Mouse (Mus musculus): ENCODE results near the gene Olfr49. TPM values are rescaled to one million over a fixed set of nuclear protein-coding genes. Genes with fewer than 3 reads are reported as not detected.

The Olfr49 gene
- not detected for total RNA-seq (2021)
- long read RNA-seq = 0 reads

DNA sequence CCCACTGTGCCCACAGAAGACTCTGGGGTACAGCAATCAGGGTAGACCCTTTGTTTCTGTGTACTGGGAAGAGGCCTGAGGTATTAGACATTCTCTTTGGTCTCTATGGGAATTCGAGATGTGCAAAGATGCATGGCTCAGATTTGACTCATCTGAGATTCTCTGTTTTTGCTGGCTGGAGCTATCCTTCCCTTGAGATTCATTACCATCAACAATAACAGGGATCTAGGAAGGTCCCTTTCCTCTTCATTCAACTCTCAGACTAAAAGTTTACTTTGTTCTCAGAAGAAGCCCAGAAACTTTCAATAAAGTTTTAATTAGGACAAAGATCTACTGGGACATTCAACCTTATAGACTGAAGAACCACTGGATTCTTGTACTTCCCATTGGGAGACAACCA is at the start of gene Olfr49:
Gene Olfr49 (minus strand): TSS at position 101 of the 400 bp plus-strand sequence.
- DNase-seq (ENCODE audit: low spot score in 2 of 2) = no peak

DNA sequence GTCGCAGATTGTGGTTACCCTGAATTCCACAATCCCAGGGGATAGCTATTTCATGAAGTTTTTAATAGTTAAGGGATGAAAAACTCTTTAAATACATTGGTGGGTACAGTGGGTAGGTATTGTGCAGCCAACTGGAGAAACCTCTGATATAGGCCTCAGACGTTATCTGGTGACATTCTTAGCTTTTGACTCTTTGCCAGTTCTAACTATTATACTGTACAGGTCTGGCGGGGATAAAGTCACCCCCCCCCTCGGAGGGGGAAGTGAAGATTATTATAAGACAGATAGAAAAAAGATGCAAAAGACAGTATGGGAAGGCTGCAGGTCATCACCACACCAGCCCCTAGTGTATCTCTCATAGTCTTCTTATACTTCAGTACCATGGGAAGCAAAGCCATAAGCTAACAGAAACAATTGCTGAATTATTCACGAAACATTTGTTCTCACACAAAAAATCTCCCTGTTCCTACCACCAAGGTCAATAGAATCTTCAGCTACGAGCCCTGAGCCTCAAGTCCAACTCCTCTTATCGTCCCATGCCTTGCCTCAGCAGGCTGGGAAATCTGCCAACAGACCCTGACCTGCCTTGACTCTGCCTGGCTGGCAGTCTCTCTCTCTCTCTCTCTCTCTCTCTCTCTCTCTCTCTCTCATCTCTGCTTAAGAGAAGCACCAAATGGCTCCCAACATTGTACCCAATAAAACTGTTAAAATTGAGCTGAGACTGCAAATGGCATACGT is 48.9 kb upstream of the Olfr49 start:
- no peak for DNase-seq (ENCODE audit: low spot score in 2 of 2)

- no peak for DNase-seq (ENCODE audit: low spot score in 2 of 2)
These were observed 47.7 kb upstream of the Olfr49 start for GRCm38 (mm10) chr14:54332176-54333074.

GRCm38 (mm10) chr14:54331178-54331577 is 46.4 kb upstream of the Olfr49 start:
- DNase-seq (ENCODE audit: low spot score in 2 of 2) = no peak

DNA sequence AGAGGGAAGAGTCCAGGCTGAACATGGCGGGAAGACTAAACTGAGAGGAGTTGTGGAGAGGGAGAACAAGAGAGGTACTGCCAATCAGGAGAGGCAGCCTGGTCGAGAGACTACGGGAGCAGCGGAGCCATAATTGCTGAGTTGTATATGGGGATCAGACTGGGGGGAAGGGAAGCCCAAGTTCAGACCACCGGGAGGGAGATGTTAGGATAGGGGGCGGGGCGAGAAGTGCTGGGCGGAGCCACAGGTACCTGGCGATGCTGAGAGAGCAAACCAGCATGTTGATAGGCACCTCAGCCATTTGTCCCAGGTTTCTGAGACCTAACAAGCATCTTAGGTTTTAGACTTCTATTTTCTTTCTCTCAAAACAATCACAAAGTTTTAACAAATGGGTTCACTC is 44.5 kb upstream of the Olfr49 start:
- no peak for DNase-seq (ENCODE audit: low spot score in 2 of 2)

GRCm38 (mm10) chr14:54328548-54328947 is 43.8 kb upstream of the Olfr49 start:
- no peak for DNase-seq (ENCODE audit: low spot score in 2 of 2)

- DNase-seq (ENCODE audit: low spot score in 2 of 2) = no peak
These were observed 39.7 kb upstream of the Olfr49 start for GRCm38 (mm10) chr14:54324486-54324885.

GRCm38 (mm10) chr14:54321556-54322376 is 37.0 kb upstream of the Olfr49 start:
- no peak for DNase-seq (ENCODE audit: low spot score in 2 of 2)

- DNase-seq (ENCODE audit: low spot score in 2 of 2) = no peak
These were observed 27.0 kb upstream of the Olfr49 start for GRCm38 (mm10) chr14:54311763-54312162.

- no peak for DNase-seq (ENCODE audit: low spot score in 2 of 2)
These were observed 15.9 kb upstream of the Olfr49 start for GRCm38 (mm10) chr14:54300676-54301075.

DNA sequence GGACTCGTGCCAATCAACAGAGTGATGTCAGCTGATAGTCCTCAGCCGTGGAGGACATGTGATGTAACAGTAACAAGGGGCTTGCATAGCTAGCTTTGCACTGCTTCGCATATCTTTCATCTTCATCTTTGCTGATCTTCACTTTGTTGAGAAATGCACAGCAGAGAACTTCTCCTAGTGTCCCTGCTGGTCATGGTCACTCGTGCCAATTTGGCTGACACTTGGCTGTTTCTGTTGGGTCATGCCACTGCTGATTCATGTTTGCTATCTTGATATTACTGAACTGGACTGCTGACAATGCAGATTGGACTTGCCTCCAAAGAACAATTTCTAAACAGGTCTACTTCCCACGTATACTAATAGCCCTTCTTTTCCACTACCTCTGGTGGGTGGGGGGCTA is 15.4 kb upstream of the Olfr49 start:
- DNase-seq (ENCODE audit: low spot score in 2 of 2) = no peak

DNA sequence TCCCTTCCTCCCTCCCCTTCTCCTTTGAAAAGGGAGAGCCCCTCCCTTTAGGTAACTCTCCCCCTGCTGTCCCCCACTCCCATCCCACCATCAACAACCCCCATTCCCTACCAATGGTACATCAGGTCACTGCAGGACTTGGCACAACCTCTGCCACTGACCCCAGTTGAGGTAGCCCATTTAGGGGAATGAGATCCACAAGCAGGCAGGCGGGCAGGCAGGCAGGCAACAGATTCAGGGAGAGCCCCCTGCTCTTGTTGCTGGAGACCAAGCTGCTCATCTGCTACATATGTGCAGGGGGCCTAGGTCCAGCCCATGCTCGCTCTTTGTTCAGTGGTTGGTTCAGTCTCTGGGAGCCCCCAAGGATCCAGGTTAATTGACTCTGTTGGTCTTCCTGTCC is 8.3 kb downstream of the Olfr49 start:
- no peak for DNase-seq (ENCODE audit: low spot score in 2 of 2)

DNA sequence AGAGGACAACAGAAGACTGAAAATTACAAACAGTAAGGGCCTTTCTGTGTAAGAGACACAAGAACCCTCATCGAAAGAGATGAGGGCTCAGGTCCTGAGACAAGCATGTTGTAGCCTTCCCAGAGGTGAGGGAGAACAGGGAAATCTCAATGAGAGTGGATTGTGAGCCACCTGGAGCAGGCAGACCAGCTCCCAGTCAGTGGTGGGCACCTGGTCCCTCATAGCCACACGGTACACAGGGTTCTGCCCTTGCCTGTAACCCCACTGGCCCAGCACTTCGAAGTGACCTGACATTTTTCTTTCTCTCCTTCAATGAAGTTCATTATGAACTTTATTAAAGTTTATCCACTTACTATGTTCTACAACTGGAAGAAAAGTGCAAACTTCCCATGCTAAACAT is 12.0 kb downstream of the Olfr49 start:
- no peak for DNase-seq (ENCODE audit: low spot score in 2 of 2)

DNA sequence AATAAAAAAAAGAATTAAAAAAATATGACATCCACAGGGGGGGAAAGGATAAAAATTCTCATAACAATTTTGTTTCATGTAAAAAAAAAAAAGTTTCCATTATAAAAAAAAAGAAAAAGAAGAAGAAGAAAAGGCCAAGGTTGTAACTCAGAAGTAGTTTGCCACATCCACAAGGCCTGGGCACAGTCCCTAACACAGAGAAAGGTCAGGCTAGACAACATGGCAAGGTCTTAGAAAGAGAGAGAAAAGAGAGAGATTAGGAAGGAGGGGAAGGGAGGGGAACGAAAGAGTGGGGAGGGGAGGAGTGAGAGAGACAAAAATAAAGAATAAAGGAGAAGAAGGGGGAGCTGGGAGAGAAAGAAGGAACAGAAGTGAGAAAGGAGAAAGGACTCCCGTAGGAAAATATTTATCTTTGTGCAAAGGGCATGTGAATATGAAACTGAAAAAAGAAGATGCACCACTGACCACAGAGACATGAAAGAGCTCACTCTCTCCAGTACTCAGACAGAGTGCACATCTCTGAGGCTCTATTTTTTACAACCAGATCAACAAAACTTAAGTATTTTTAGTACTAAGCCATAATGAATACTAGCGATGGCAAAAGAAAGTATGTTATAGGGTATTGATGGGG is 12.6 kb downstream of the Olfr49 start:
- DNase-seq (ENCODE audit: low spot score in 2 of 2) = no peak

DNA sequence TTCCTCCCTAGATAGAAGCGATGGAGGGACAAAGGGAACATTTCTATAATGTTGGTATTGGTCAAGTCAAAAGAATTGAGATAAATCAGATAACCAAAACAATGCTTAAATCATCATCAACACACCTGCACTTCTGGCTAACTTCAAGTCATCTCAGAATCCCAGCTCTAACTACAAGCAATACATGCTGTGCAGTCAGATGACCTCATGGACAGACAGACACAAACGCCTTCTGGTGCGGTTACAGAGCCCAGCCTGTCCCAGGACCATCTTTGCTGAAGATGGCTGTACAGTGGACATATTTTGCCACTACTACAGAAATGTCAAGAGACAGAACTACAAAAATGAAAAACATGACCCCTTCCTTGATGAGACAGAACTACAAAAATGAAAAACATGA is 14.3 kb downstream of the Olfr49 start:
- DNase-seq (ENCODE audit: low spot score in 2 of 2) = no peak

DNA sequence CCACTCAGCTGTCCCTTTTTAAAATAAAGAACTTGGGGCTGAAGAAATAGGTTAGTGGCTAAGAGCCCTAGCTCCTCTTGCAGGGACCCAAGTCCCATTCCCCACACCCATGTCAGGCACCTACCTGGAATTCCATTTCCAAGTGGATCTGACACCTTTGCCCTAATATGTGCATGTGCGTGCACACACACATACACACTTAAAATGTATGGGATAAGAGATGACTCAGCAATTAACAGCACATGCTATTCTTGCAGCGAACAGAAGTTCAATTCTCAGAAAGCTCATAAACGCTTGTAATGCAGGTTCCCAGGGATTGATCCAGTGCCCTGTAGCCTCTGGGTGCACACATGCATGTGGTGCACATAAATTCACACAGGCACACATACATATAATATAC is 15.2 kb downstream of the Olfr49 start:
- no peak for DNase-seq (ENCODE audit: low spot score in 2 of 2)

GRCm38 (mm10) chr14:54267966-54268365 is 16.8 kb downstream of the Olfr49 start:
- DNase-seq (ENCODE audit: low spot score in 2 of 2) = no peak

DNA sequence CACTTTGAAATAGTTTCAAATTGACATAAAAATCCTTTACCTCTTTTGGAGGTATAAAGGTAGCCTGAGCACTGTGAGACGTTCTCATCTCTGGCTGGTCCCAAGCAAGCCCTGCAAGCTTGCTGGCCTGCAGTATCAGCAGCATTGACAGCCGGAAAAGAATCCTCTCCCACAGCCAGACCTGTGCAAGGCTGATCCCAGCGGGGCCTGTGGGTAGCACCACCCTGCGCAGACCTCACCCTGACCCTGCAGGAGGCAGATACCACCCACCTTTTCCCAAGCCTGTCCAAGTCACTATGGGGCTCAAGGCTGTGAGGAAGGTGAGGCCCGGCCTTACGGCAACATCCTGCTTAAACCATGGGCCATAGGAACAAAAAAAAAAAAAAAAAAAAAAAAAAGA is 18.8 kb downstream of the Olfr49 start:
- DNase-seq (ENCODE audit: low spot score in 2 of 2) = no peak

GRCm38 (mm10) chr14:54265093-54265492 is 19.6 kb downstream of the Olfr49 start:
- DNase-seq (ENCODE audit: low spot score in 2 of 2) = no peak

- no peak for DNase-seq (ENCODE audit: low spot score in 2 of 2)
These were observed 20.5 kb downstream of the Olfr49 start for GRCm38 (mm10) chr14:54264231-54264630.

DNA sequence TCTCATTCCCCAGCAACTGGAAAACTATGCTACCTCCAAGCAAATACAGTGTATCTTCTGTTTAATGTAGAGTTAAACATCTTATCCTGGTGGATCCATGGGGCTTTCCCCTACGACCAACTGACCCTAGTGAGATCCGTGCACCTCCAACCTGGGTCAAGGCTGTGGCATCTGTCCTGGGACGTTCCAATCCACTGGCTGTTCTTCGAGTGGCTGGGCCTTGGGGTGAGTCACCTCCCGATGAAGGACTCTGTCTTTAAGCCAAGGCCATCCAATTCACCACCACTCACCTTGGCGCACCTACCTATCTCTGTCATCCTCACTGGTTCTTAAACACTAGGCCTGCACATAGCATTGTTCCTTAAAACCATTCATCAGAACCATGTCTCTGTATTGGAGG is 21.6 kb downstream of the Olfr49 start:
- DNase-seq (ENCODE audit: low spot score in 2 of 2) = no peak

All from layer of hippocampus, postnatal 10 days (tissue).